Mouse (Mus musculus) ES-Bruce4 (cell line): ENCODE measurements around the gene Zfp568. TPM values are rescaled to one million over a fixed set of nuclear protein-coding genes. Genes with fewer than 3 reads are reported as not detected.

Source experiments
- H3K27ac ChIP-seq: 2 replicates; pipeline ENCODE4 v1.5.1; 2012; ENCODE audit warnings: low read length, inconsistent platforms; ENCODE audit not compliant: insufficient read depth
- H3K27me3 ChIP-seq: 2 replicates; pipeline ENCODE4 v1.6.1; 2012; ENCODE audit warnings: mild to moderate bottlenecking, low read length, inconsistent platforms; ENCODE audit not compliant: control insufficient read depth, poor library complexity, insufficient read depth, severe bottlenecking
- H3K36me3 ChIP-seq: 2 replicates; pipeline ENCODE4 v1.6.1; 2012; ENCODE audit warnings: inconsistent platforms, mild to moderate bottlenecking, low read length, moderate library complexity; ENCODE audit not compliant: control insufficient read depth, poor library complexity, insufficient read depth, severe bottlenecking
- H3K4me1 ChIP-seq: one replicate; pipeline ENCODE4 v1.8.1; 2011; ENCODE audit warnings: low read length; ENCODE audit not compliant: control insufficient read depth, insufficient read depth
- H3K4me3 ChIP-seq: 2 replicates; pipeline ENCODE4 v1.5.1; 2011; ENCODE audit warnings: low read depth, mild to moderate bottlenecking, low read length
- H3K9ac ChIP-seq: 2 replicates; pipeline ENCODE4 v1.6.1; 2012; ENCODE audit warnings: low read depth, mild to moderate bottlenecking, inconsistent platforms; ENCODE audit not compliant: poor library complexity, severe bottlenecking
- H3K9me3 ChIP-seq: replicated peaks from 2 replicates; pipeline ENCODE4 v1.6.1; 2012; ENCODE audit warnings: mild to moderate bottlenecking, low read length, inconsistent platforms; ENCODE audit not compliant: control insufficient read depth, poor library complexity, insufficient read depth, severe bottlenecking
- CTCF ChIP-seq: IDR thresholded peaks from one replicate; pipeline ENCODE4 v1.8.1; 2011; ENCODE audit warnings: low read depth, low read length
- EP300 ChIP-seq: IDR thresholded peaks from 2 replicates; pipeline ENCODE4 v1.6.1; 2011; ENCODE audit warnings: low read depth, low read length; ENCODE audit not compliant: insufficient read depth
- POLR2A ChIP-seq: IDR thresholded peaks from one replicate; pipeline ENCODE4 v1.8.1; 2011; ENCODE audit warnings: low read length; ENCODE audit not compliant: insufficient read depth
- polyA plus RNA-seq: library from polyadenylated mRNA; stranded (reverse); fragments of >200 nt; gene quantifications from 2 replicates; pipeline ENCODE4 v1.2.4, GENCODE M21; 2011; ENCODE audit warnings: low read depth; ENCODE audit not compliant: missing spikeins, insufficient read depth, insufficient read length

Zfp568 gene
- polyA plus RNA-seq, 1 experiment: 103 TPM

GRCm38 (mm10) chr7:30044354-30044753, 60.6 kb downstream of the Zfp568 start:
- no peak overlapping the region for H3K27ac ChIP-seq
- no peak overlapping the region for H3K4me3 ChIP-seq
- H3K9me3 ChIP-seq: no peaks in the 10 kb centered on the region
- no peaks in the 10 kb centered on the region for H3K36me3 ChIP-seq
- H3K27me3 ChIP-seq: no peaks in the 10 kb centered on the region
- TF ChIP-seq POLR2A (no peak), CTCF (no peak), EP300 (no peak)
- H3K9ac ChIP-seq: no peak overlapping the region
- no peaks in the 10 kb centered on the region for H3K4me1 ChIP-seq

- Histone ChIP-seq H3K9ac (no peak overlapping the region), H3K4me1 (no peaks in the 10 kb centered on the region), H3K4me3 (no peak overlapping the region), H3K36me3 (no peaks in the 10 kb centered on the region), H3K27ac (no peak overlapping the region), H3K9me3 (no peaks in the 10 kb centered on the region), H3K27me3 (no peaks in the 10 kb centered on the region)
- no peak for TF ChIP-seq EP300
- no peak for TF ChIP-seq POLR2A
- TF ChIP-seq CTCF: no peak
Observed at GRCm38 (mm10) chr7:30048126-30048525, 64.4 kb downstream of the Zfp568 start.

DNA sequence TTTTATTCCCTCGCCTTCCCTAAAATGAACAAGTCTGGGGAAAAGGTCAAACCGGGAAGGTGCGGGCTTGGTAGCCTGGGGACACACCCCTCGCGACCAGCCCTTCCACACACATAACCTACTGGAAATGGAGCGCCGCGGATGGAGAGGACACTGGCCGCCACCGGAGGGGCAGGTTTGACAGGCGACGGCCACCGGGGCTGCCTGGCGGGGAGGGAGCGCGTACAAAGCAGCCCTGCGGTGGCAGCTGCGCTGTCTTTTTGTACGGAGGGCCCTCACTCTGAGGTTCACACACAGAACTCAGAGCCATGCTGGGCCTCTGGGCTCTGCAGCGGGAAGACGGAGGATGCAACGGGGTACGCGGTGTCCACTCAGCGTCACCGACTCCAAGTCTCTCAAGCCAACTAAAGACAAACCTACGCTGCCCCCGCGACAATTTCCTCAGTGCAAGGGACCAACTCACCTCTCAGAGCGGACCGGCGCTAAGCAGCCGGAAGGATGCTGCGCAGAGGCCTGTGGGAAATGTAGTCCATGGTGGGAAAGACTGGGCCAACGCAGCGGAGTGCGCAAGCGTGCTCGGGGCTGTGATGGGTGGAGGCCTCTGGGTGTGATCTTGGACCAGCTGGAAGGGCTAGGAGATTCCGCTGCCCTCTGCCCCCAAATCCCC, 67.3 kb downstream of the Zfp568 start, which contains the start of gene Zfp14:
TSS of gene Zfp14 (minus strand) at position 499 of the 667 bp plus-strand sequence.
- no peak within 1 kb of the TSS for H3K27ac ChIP-seq
- TF ChIP-seq CTCF (no peak), POLR2A (no peak), EP300 (no peak)

DNA sequence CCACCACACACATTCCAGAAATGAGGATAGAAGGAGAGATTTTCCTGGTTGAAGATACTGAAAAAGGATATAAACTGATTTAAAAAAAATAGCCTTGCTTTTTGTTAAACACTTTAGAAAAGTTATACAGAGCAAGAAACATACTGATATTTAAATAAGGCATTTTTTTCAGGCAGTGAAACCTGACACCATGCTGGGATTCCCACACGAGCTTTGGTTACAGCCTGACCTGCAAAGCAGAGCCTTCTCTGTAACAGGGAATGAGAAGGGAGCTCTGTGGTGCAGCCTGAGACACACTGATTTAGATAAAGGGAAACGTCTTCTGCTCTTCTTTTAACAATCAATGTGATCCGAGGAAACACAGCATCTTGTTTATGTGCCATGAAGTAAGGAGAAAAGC, 69.8 kb downstream of the Zfp568 start:
- TF ChIP-seq EP300 (no peak), CTCF (no peak), POLR2A (no peak)
- Histone ChIP-seq H3K4me1 (no peaks in the 10 kb centered on the region), H3K27ac (no peak overlapping the region), H3K9me3 (no peaks in the 10 kb centered on the region), H3K9ac (no peak overlapping the region), H3K4me3 (no peak overlapping the region), H3K27me3 (no peaks in the 10 kb centered on the region), H3K36me3 (peaks cover 17% of the 10 kb centered on the region; the same call in 1 of the 2 replicates)

More for the DNA sequence above, 67.3 kb downstream of the Zfp568 start, which contains the start of gene Zfp14:
- Histone ChIP-seq H3K4me1 (no peaks in the 10 kb centered on the region), H3K9me3 (no peaks in the 10 kb centered on the region), H3K9ac (peak within 1 kb of the TSS; percentile 44), H3K27me3 (no peaks in the 10 kb centered on the region), H3K4me3 (peak within 1 kb of the TSS; percentile 92), H3K36me3 (0 out of 2 replicates have a peak, but pooled peaks cover 5% of the 10 kb centered on the region)

DNA sequence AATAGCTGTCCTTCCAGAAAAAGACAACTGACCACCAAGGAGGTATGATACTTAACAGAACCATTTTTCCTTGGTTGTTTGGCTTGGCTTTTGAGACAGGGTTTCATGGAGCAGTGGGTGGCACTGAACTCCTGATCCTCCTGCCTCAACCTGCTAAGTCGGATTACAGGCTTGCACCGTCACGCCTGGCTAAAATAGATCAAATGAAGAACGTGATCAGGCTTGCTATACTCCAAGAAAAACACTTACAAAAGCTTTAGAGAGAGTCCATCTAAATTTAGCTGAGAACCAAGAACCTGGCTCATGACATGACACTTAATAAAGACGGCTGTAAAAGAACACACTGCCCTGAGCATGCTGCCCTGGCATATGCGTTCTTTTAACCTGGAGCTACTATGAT, 76.6 kb downstream of the Zfp568 start:
- no peak overlapping the region for H3K9ac ChIP-seq
- H3K4me1 ChIP-seq: no peaks in the 10 kb centered on the region
- H3K4me3 ChIP-seq: no peak overlapping the region
- H3K36me3 ChIP-seq: peaks cover 20% of the 10 kb centered on the region
- no peaks in the 10 kb centered on the region for H3K27me3 ChIP-seq
- H3K9me3 ChIP-seq: no peaks in the 10 kb centered on the region
- H3K27ac ChIP-seq: no peak overlapping the region
- TF ChIP-seq CTCF: no peak
- no peak for TF ChIP-seq EP300
- no peak for TF ChIP-seq POLR2A

GRCm38 (mm10) chr7:30062478-30062877, 78.7 kb downstream of the Zfp568 start:
- Histone ChIP-seq H3K27ac (no peak overlapping the region), H3K36me3 (peaks cover 3% of the 10 kb centered on the region; the same call in 1 of the 2 replicates), H3K9ac (no peak overlapping the region), H3K9me3 (no peaks in the 10 kb centered on the region), H3K4me1 (no peaks in the 10 kb centered on the region), H3K4me3 (no peak overlapping the region), H3K27me3 (no peaks in the 10 kb centered on the region)
- TF ChIP-seq POLR2A (no peak), EP300 (no peak), CTCF (peak; percentile 55)
